ENCODE assay signal across 8 mouse cellular contexts in genomic region chr7:68480770-68481169, GRCm38 (mm10).
A peak's percentile ranks its signal among the peaks of the same experiment; 100 is the strongest.
DNase-seq lines count a peak whose midpoint lies in the region; ATAC-seq and TF ChIP-seq lines count a peak whose summit lies in the region.

No protein-coding gene starts in this region.

- H3K9ac ChIP-seq in ES-Bruce4 (ENCODE audit: low read depth, poor library complexity, severe bottlenecking): no peak overlapping the region

- no peaks in the 10 kb centered on the region for H3K4me1 ChIP-seq in ES-Bruce4 (ENCODE audit: control insufficient read depth, insufficient read depth, low read length)

- TF ChIP-seq POLR2A in ES-Bruce4 (IDR thresholded peaks at IDR 0.05; ENCODE audit: insufficient read depth, low read length): no peak

- peak; percentile 57 for DNase-seq in adrenal gland, adult 2 months
- DNase-seq in embryo, embryonic 10 days (ENCODE audit: low spot score): peak; percentile 89
- peak; percentile 72 for DNase-seq in kidney, postnatal 14 days
- DNase-seq in lung, adult 18-20 months: peak; percentile 20 to 31
- DNase-seq in right cerebral cortex, adult 18-20 months: peak; percentile 47

- no peaks in the 10 kb centered on the region for H3K36me3 ChIP-seq in ES-Bruce4 (ENCODE audit: control insufficient read depth, insufficient read depth, low read length, poor library complexity, severe bottlenecking)

- H3K4me3 ChIP-seq in ES-Bruce4 (ENCODE audit: low read depth, low read length): no peak overlapping the region

- H3K27ac ChIP-seq in ES-Bruce4 (ENCODE audit: insufficient read depth, low read length): no peak overlapping the region

- H3K27me3 ChIP-seq in ES-Bruce4 (ENCODE audit: control insufficient read depth, insufficient read depth, low read length, poor library complexity, severe bottlenecking): no peaks in the 10 kb centered on the region

- peak; percentile 65 for TF ChIP-seq CTCF in ES-Bruce4 (IDR thresholded peaks at IDR 0.05; ENCODE audit: low read depth, low read length)

- ATAC-seq in granulocyte monocyte progenitor cell, adult 5-6 weeks (replicated peaks; ENCODE audit: poor library complexity, severe bottlenecking): peak; percentile 71
- no peak for ATAC-seq in monocyte, adult 5-6 weeks (replicated peaks; ENCODE audit: insufficient number of reproducible peaks, low FRiP score, low TSS enrichment, poor library complexity, severe bottlenecking)

- H3K9me3 ChIP-seq in ES-Bruce4 (replicated peaks; ENCODE audit: control insufficient read depth, insufficient read depth, low read length, poor library complexity, severe bottlenecking): no peaks in the 10 kb centered on the region

- TF ChIP-seq EP300 in ES-Bruce4 (IDR thresholded peaks at IDR 0.05; ENCODE audit: insufficient read depth, low read depth, low read length): no peak

Comparison
In these comparisons a context has a peak if more than half of its experiments do, and no peak if none do; other contexts are left out.
1. DNase-seq: peak in every context shown above with its lines; median percentile 89 in embryo, embryonic 10 days; 72 in kidney, postnatal 14 days; 57 in adrenal gland, adult 2 months; 47 in right cerebral cortex, adult 18-20 months; 26 in lung, adult 18-20 months.